Mouse (Mus musculus) layer of hippocampus, adult 8-10 months (tissue): Measurements from ENCODE around the gene Fam160a1. TPM values are rescaled to one million over a fixed set of nuclear protein-coding genes. Genes with fewer than 3 reads are reported as not detected.
A peak's percentile ranks its signal among the peaks of the same experiment; 100 is the strongest.

Experiments used
- DNase-seq, 2 experiments: peaks; one replicate each; pipeline ENCODE4 v3.0.0; 2022; ENCODE audit warnings: low spot score in 2 of 2
- total RNA-seq, 4 experiments: library from RNA; stranded (reverse); gene quantifications; 2 replicates each; pipeline ENCODE4 v1.2.4; 2022

Fam160a1 gene
- total RNA-seq, 4 experiments from 2014 or later = 8.0 to 11.8 (median 9.4) TPM

GRCm38 (mm10) chr3:85679960-85680359 is 137.1 kb downstream of the Fam160a1 start:
- no peak for DNase-seq

GRCm38 (mm10) chr3:85679312-85679933 is 137.7 kb downstream of the Fam160a1 start:
- no peak for DNase-seq

- DNase-seq = no peak
These were observed 139.1 kb downstream of the Fam160a1 start for GRCm38 (mm10) chr3:85677952-85678351.

- DNase-seq = no peak
These were observed 140.0 kb downstream of the Fam160a1 start for GRCm38 (mm10) chr3:85677133-85677532.

GRCm38 (mm10) chr3:85669844-85670243 is 147.2 kb downstream of the Fam160a1 start:
- DNase-seq = no peak

GRCm38 (mm10) chr3:85667683-85668082 is 149.4 kb downstream of the Fam160a1 start:
- no peak for DNase-seq

GRCm38 (mm10) chr3:85666736-85667135 is 150.4 kb downstream of the Fam160a1 start:
- DNase-seq = no peak

GRCm38 (mm10) chr3:85666166-85666565 is 150.9 kb downstream of the Fam160a1 start:
- no peak for DNase-seq

- peak; percentile 71 to 72 for DNase-seq
These were observed 152.4 kb downstream of the Fam160a1 start for GRCm38 (mm10) chr3:85664591-85665171.

GRCm38 (mm10) chr3:85663826-85664225 is 153.3 kb downstream of the Fam160a1 start:
- no peak for DNase-seq

- no peak for DNase-seq
These were observed 154.9 kb downstream of the Fam160a1 start for GRCm38 (mm10) chr3:85661926-85662813.

GRCm38 (mm10) chr3:85659681-85660080 is 157.4 kb downstream of the Fam160a1 start:
- no peak for DNase-seq

GRCm38 (mm10) chr3:85655538-85655937 is 161.6 kb downstream of the Fam160a1 start:
- DNase-seq = no peak

GRCm38 (mm10) chr3:85652727-85653665 is 164.1 kb downstream of the Fam160a1 start:
- DNase-seq = no peak

GRCm38 (mm10) chr3:85649176-85649575 is 167.9 kb downstream of the Fam160a1 start:
- no peak for DNase-seq

GRCm38 (mm10) chr3:85645517-85646004 is 171.5 kb downstream of the Fam160a1 start:
- DNase-seq = no peak

GRCm38 (mm10) chr3:85644814-85645213 is 172.3 kb downstream of the Fam160a1 start:
- DNase-seq = no peak

GRCm38 (mm10) chr3:85641751-85642150 is 175.3 kb downstream of the Fam160a1 start:
- no peak for DNase-seq

GRCm38 (mm10) chr3:85636716-85637447 is 180.2 kb downstream of the Fam160a1 start:
- no peak for DNase-seq

GRCm38 (mm10) chr3:85635591-85635990 is 181.5 kb downstream of the Fam160a1 start:
- DNase-seq = no peak
